Mouse (Mus musculus): ENCODE results near the gene Fntb. TPM values are rescaled to one million over a fixed set of nuclear protein-coding genes. Genes with fewer than 3 reads are reported as not detected.
A peak's percentile ranks its signal among the peaks of the same experiment; 100 is the strongest.

Fntb gene
- total RNA-seq, 2 experiments from 2014 or later: 13.3 to 14.5 TPM

DNA sequence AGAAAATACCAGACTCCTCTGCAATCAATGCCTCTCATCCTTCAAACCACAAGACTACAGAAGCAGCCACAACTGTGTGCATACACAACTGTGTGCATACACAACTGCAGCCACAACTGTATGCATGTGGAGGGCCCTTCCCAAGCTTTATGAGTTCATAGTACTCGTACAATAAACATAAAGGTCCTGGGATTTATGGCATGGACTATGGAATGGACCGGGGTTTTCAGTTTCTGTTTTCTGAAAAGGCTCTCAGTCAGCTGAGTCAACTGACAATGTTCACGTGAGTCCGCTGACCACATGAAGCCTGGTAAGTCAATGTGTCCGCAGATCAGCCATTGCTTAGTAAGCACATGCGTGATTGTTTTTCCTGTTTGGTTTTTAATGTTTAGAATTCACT, 178.1 kb downstream of the Fntb start:
- DNase-seq: no peak
- intact Hi-C loops (cut with DNase I): no loop called here

DNA sequence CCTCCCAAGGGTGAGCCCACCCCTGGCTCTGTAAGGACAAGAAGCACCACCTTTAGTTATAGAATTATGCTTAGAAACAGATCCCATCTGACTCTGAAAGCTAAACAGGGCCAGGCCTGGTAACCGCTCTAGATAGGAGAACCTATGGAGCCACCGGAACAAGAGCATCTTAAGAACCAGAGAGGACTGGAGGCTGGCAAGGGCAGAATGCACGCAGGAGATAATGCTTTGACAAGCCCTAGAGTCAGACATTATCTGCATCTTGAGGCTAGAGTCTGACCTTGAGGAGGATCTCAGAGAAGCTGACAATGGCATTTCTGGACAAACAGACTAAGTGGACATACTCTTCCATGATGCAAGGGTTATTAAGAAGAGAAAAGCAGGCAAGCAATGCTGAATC, 182.1 kb downstream of the Fntb start:
- intact Hi-C loops (cut with DNase I): no loop called here
- DNase-seq: no peak

DNA sequence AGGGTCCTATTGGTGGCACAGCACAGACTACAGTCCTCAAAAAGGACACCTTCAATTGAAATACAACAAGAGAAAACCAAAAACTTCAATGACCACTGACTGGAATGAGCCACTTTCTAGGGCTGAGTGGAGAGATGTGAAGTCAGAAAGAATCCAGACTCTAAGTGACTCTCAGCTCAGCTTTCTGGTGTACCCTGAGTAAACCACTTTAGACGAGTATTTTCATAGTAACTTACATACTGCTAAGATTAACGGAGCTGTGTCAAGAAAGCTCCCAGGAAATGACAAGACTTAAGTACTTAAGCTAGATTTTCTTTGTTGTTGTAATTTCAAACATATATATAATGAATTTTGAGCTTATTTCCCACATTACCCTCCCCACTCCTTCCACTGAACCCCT, 182.8 kb downstream of the Fntb start:
- no peak for DNase-seq
- intact Hi-C loops (cut with DNase I): no loop called here

DNA sequence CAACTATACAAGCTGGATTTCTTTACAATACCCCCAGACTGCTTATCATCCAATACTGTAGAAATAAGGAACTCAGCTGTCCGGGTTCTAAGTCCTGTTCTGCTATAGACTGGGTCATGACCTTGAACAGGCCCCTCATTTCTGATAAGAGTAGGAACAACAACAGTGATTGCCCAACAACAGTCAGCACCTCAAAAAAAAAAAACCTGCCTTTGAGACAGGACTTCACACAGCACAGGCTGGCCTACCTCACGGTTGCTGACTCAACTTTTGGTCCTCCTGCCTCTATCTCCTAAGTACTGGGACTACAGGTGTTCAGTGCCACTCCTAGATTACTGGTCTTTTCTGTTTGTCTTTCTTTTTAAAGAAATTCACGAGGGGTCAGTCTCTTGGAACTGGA, 183.4 kb downstream of the Fntb start:
- DNase-seq: no peak
- intact Hi-C loops (cut with DNase I): no loop called here

DNA sequence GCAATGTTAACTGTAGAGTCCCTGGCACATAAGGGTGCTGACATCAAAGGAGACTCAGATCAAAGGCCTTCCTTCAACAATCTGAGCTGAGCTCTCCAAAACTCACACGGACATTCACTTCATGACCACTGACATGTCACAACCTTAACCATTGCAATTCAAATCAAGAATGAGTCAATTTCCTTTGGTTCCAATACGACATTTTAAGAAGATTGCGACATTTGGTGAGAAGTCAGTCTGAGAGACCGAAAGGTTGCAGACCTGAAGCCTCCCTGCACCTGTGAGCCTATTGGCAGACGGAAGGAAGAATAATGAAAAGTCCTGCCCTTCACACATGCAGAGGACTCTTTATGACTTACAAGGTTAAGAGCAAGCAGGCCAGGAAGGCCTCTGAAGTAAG, 184.9 kb downstream of the Fntb start:
- intact Hi-C loops (cut with DNase I): no loop called here
- DNase-seq: no peak

DNA sequence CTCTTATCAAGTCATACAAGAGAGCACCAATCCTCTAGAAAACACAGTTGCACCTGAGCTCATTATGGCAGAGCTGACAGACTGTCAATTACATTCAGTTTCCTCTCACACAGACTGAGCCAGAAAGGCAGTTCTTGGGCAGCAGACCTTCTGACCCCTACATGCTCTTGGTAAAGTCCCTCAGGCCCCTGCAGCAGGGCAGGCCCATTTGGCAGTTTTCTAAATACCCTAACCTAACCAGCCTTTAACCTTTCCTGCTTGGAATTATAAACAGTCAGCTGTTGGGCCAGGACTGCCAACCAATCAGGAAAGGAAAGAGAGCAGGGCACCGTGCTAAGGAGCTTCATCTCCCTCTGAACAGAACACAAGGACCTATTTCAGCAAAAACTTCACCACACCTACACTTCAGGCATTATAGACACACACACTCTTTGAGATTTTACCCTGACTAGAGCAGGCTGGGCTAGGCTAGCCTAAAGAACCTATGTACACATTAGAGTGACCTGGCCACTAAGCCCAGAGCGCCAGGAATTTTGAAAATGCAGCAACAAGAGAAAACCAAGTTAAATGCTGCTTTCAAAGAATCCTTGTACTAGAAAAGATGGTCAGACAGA, 188.5 kb downstream of the Fntb start:
- intact Hi-C loops (cut with DNase I): no loop called here
- no peak for DNase-seq

DNA sequence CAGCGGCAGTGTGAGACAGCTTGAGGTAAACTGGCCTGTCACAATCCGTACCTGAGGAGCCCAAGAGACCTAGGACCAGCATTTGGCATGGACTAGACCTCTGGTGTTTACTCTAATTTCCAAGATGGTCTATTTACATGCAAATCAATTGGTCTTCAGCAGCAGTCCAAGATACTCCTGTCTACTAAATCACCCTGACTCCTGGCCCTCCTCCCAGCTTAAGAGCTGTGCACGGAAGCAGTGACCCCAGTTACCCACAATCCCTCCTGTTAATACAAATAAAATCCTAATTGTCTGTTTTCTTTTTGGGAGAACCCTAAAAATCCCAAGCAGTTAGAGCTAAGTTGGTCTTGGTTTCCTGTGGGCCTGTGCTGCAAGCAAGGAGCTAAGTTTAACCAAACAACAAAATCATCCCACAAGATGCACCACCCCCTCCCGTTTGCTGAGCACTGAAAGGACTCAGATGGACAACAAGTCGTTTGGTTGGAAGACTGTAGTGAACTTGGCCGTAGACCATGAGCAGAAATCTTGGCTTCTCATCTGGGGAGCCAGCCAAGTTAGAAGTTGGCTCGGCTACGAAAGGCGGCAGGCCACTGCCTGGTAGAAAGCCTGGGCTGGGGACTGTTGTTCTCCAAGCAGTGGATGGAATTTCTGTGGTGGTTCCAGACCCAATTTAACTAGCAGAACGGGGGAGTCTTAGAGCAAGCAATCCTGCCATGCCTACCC, 189.5 kb downstream of the Fntb start:
- intact Hi-C loops (cut with DNase I): no loop called here
- DNase-seq: peak; percentile 79 to 82

DNA sequence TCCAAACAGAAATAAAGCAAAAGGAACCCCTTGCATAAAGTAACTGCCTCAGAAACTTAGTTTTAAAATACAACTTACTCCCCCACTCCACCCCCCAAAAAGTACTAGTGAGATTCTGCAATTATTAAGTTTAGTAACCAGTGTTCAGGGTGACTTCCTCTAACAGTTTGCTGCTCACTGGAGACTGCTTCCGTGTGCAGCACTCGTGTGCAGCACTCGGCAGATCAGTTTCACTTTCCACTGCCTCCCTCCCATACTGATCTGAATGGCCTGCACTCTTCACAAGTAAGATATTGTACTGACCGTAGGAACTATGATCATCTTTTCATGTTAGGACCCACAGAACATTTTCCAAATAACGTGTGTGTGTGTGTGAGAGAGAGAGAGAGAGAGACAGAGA, 192.3 kb downstream of the Fntb start:
- intact Hi-C loops (cut with DNase I): no loop called here
- no peak for DNase-seq

DNA sequence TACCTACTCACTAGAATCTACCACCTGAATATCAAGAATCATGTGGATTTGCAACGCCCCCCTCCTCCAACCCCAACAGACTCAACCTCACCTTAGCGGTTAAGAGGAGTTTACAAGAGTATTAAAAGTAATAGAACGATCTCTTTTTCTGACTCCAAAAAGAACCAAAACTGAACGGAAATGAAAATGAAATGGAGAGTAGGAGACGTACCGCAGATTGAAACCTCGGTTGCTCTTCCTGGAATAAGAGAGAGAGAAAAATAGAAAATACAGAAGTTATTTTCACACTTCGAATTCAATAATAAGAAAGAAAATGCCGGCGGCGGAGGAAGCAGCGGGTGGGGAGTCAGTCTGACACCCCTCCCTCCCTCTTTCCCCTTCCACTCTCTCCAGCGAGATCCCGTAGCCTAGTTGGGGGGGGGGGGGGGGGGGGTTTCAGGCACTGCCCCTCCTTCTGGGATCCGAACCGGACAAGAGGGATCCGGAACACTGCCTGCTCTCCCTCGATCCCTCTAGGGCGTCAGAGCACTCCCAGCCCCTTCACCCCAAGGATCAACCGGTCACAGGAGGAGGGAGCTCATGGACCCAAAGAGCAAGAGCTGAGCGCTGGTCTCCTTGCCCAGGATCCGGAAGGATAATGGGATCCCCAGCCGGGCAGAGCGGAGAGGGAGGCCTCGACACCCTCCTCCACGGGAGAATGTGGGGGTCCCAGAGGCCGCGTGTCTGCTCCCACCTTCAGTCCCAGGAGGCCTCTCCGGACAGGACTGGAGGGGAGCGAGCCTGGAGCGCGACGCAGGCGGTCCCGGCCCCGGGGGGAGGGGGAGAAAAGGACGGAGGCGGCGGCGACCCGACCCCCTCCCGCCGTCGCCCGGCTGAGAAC, 195.9 kb downstream of the Fntb start:
- peak in 1 of 2 experiments; percentile 40 for DNase-seq
- intact Hi-C loops (cut with DNase I): loop anchor here (2.0 to 5.0 kb wide), 3 partner anchors 79 to 276 kb away; partner anchors contain the start of gene Fut8

DNA sequence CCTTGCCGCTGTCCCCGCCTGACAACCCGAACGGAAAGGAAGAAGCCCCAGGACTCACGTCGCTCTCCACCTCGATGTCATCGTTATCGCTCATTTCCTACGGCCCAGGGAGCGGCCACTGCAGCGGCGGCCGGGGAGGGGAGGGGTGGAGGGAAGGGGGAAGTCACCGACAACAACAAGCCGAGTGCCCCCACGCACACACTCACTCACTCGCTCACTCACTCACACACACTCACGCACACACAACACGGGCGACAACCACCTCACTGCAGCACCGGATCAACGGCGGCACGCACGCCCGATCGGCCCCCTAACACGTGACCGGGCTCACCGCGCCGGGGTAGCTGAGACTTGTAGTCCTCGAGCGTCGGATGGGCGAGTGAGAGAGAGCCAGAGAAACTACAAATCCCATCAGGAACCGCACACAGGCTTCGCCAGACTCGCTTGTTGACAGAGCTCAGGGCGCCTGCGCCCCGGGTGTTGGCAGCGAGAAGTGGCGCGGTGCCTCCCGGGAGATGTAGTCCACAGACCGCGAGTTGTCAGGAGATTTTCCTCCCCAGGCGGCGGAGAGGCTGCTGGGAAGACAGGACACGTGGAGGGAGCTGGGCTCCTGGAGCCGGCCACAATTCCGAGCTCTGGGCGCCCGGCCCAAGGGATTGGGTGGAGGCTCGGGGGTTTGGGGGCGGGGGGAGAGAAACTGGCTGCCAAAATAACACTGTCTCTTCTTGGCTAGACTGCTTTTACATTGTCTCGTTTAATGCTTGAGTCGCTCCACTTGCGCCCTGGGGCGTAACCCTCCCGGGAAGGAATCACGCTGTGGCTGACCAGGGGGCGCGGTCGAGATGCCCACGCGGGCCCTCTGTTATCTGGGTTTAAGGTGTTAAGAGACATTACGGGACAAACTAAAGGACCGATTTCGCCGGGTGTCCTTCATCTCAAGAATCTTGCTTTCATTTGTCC, 196.8 kb downstream of the Fntb start, which contains the start of gene Max:
Gene Max (minus strand): TSS at position 270 of the 960 bp plus-strand sequence.
- peak; percentile 97 for DNase-seq
- intact Hi-C loops (cut with DNase I): loop anchor here (2.0 to 5.0 kb wide), 3 partner anchors 80 to 275 kb away; partner anchors contain the start of gene Fut8

DNA sequence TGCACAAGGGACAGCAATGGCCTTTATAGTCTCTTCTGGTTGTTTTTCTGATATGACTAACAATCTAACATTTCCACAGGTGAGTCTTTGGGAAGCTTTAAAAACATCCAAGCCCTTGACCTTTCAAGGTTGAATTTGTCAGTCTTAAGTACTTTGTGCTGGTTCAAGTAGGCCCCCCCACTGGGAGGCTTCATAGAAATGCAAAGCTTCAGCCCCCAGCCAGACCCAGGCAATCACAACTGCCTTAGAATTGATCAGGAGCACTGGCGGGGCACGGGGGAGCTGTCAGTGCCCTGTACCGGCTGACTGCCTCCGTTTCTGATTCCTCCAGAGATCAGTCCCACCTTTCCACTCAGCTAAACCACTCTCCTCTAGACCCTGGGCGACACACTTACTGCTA, 199.7 kb downstream of the Fntb start:
- no peak for DNase-seq
- intact Hi-C loops (cut with DNase I): no loop called here

DNA sequence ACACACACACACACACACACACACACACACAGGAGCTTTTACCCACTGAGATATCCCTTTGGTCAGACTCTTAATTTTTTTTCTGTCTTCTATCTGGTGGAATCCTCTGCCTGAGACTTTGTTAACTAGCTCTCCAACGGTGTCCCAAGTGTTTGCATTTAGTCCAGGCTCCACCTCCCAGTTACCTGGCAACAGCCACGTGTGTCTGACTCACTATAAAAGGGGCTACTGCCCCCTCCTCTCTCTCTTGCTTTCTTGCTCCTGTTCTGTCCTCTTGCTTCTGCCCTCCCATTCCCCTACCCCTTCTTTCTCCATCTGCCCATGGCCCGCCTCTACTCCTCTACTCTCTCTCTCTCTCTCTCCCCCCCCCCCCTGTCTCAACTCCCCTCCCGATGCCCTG, 200.5 kb downstream of the Fntb start:
- DNase-seq: no peak
- intact Hi-C loops (cut with DNase I): no loop called here

Other genes with a start within 250 kb of the Fntb start
- gene Plekhg3, start 234.7 kb upstream of the Fntb start, total RNA-seq (2021): 10 to 100 TPM; 13.2 to 15.2 TPM
- gene Sptb, start 55.0 kb upstream of the Fntb start, total RNA-seq (2021): 10 to 100 TPM; 88.4 to 94.2 TPM
- 10 to 100 TPM; 84.7 to 89.3 TPM for gene Churc1, start 51 bp upstream of the Fntb start, total RNA-seq (2021)
- not detected for gene Gpx2, start 30.0 kb downstream of the Fntb start, total RNA-seq (2021)
- under 1 TPM; 0.86 to 0.92 TPM for gene Rab15, start 57.3 kb downstream of the Fntb start, total RNA-seq (2021)
- gene Max, start 196.6 kb downstream of the Fntb start, total RNA-seq (2021): 10 to 100 TPM; 67.7 to 68.0 TPM

Data from heart, postnatal 36 days (tissue).